Mouse (Mus musculus) midbrain, embryonic 14.5 days (tissue): ENCODE results near the gene Dlec1. TPM values are rescaled to one million over a fixed set of nuclear protein-coding genes. Genes with fewer than 3 reads are reported as not detected.

Experiments used
- ATAC-seq: fragments of 200-750 bp; cut with Nextera tagmentation; 2 replicates; pipeline ENCODE4 v1.8.0; 2017; ENCODE audit warnings: moderate number of reproducible peaks, moderate library complexity; ENCODE audit not compliant: low FRiP score, low TSS enrichment
- DNase-seq: peaks from one replicate; pipeline ENCODE4 v3.0.0-alpha.2; 2015
- H3K27ac ChIP-seq: fragments of 300-500 bp; sonication (generic); replicated peaks from 2 replicates; pipeline ENCODE4 v1.5.1; 2014; ENCODE audit warnings: mild to moderate bottlenecking, low read depth, low read length, moderate library complexity
- H3K27me3 ChIP-seq: fragments of 300-500 bp; sonication (generic); 2 replicates; pipeline ENCODE4 v1.6.1; 2014; ENCODE audit warnings: low read length, control low read depth, mixed read lengths; ENCODE audit not compliant: control insufficient read depth, insufficient read depth
- H3K36me3 ChIP-seq: fragments of 300-500 bp; sonication (generic); 2 replicates; pipeline ENCODE4 v1.6.1; 2014; ENCODE audit warnings: low read length, control low read depth; ENCODE audit not compliant: control insufficient read depth, insufficient read depth
- H3K4me1 ChIP-seq: fragments of 300-500 bp; sonication (generic); 2 replicates; pipeline ENCODE4 v1.6.1; 2014; ENCODE audit warnings: mild to moderate bottlenecking, antibody characterized with exemption, low read length, control low read depth; ENCODE audit not compliant: control insufficient read depth, insufficient read depth
- H3K4me2 ChIP-seq: fragments of 300-500 bp; sonication (generic); 2 replicates; pipeline ENCODE4 v1.6.1; 2014; ENCODE audit warnings: mild to moderate bottlenecking, low read length, moderate library complexity
- H3K4me3 ChIP-seq: fragments of 300-500 bp; sonication (generic); replicated peaks from 2 replicates; pipeline ENCODE4 v1.5.1; 2014; ENCODE audit warnings: low read depth, low read length
- H3K9ac ChIP-seq: fragments of 300-500 bp; sonication (generic); replicated peaks from 2 replicates; pipeline ENCODE4 v1.6.1; 2014; ENCODE audit warnings: mild to moderate bottlenecking, low read length, moderate library complexity
- H3K9me3 ChIP-seq: fragments of 300-500 bp; sonication (generic); 2 replicates; pipeline ENCODE4 v1.6.1; 2016; ENCODE audit warnings: low read length, control low read depth, mixed read lengths; ENCODE audit not compliant: control insufficient read depth
- WGBS: fragments of 180-500 bp; shearing (Covaris S2); extraction: QIAGEN DNeasy Blood & Tissue Kit; methylation state at CpG from one replicate; pipeline ENCODE4 v1.1.7; 2014; 5-methylcytosine and 5-hydroxymethylcytosine counted together
- polyA plus RNA-seq: library from polyadenylated mRNA; unstranded; fragments of >200 nt; fragmentation: Nextera tagmentation; extraction: Ambion mirVana; gene quantifications from 2 replicates; pipeline ENCODE4 v1.2.1, GENCODE M21; 2014

The Dlec1 gene
- polyA plus RNA-seq, 1 experiment from 2014 or later: 1.2 TPM

GRCm38 (mm10) chr9:119144696-119145095 is 42.4 kb downstream of the Dlec1 start:
- DNase-seq (peak; percentile 8), ATAC-seq (no peak)
- Histone ChIP-seq H3K27ac (no peak overlapping the region), H3K4me2 (no peak overlapping the region), H3K9me3 (no peaks in the 10 kb centered on the region), H3K36me3 (no peaks in the 10 kb centered on the region), H3K4me1 (no peaks in the 10 kb centered on the region), H3K9ac (no peak overlapping the region), H3K27me3 (no peaks in the 10 kb centered on the region), H3K4me3 (no peak overlapping the region)
- 82% methylated on average over 8 of the region's 8 CpGs for WGBS

GRCm38 (mm10) chr9:119145137-119145536 is 42.9 kb downstream of the Dlec1 start:
- Histone ChIP-seq H3K4me1 (no peaks in the 10 kb centered on the region), H3K36me3 (no peaks in the 10 kb centered on the region), H3K4me2 (no peak overlapping the region), H3K4me3 (no peak overlapping the region), H3K9ac (no peak overlapping the region), H3K27me3 (no peaks in the 10 kb centered on the region), H3K27ac (no peak overlapping the region), H3K9me3 (no peaks in the 10 kb centered on the region)
- ATAC-seq (no peak), DNase-seq (no peak)
- WGBS: 38% methylated on average over 10 of the region's 10 CpGs

- H3K4me2 ChIP-seq: no peak overlapping the region
- no peaks in the 10 kb centered on the region for H3K36me3 ChIP-seq
- WGBS: 53% methylated on average over 6 of the region's 6 CpGs
- DNase-seq (no peak), ATAC-seq (no peak)
- H3K9ac ChIP-seq: no peak overlapping the region
- no peak overlapping the region for H3K4me3 ChIP-seq
- no peaks in the 10 kb centered on the region for H3K4me1 ChIP-seq
- no peaks in the 10 kb centered on the region for H3K9me3 ChIP-seq
- no peak overlapping the region for H3K27ac ChIP-seq
- H3K27me3 ChIP-seq: no peaks in the 10 kb centered on the region
These were observed 43.4 kb downstream of the Dlec1 start for GRCm38 (mm10) chr9:119145638-119146037.

GRCm38 (mm10) chr9:119146098-119146770 is 44.0 kb downstream of the Dlec1 start:
- DNase-seq (no peak), ATAC-seq (no peak)
- Histone ChIP-seq H3K4me2 (no peak overlapping the region), H3K27ac (no peak overlapping the region), H3K4me3 (no peak overlapping the region), H3K9ac (no peak overlapping the region), H3K4me1 (no peaks in the 10 kb centered on the region), H3K36me3 (no peaks in the 10 kb centered on the region), H3K9me3 (no peaks in the 10 kb centered on the region), H3K27me3 (no peaks in the 10 kb centered on the region)
- 84% methylated on average over 13 of the region's 13 CpGs for WGBS

- no peaks in the 10 kb centered on the region for H3K9me3 ChIP-seq
- no peak overlapping the region for H3K9ac ChIP-seq
- H3K4me3 ChIP-seq: no peak overlapping the region
- H3K27ac ChIP-seq: no peak overlapping the region
- no peak overlapping the region for H3K4me2 ChIP-seq
- ATAC-seq (no peak), DNase-seq (peak; percentile 45)
- H3K4me1 ChIP-seq: no peaks in the 10 kb centered on the region
- H3K36me3 ChIP-seq: no peaks in the 10 kb centered on the region
- WGBS: 25% methylated on average over 5 of the region's 5 CpGs
- H3K27me3 ChIP-seq: no peaks in the 10 kb centered on the region
These were observed 47.3 kb downstream of the Dlec1 start for GRCm38 (mm10) chr9:119149601-119150000.

- H3K36me3 ChIP-seq: no peaks in the 10 kb centered on the region
- H3K27ac ChIP-seq: no peak overlapping the region
- H3K4me2 ChIP-seq: no peak overlapping the region
- no peak for DNase-seq
- peaks cover 5% of the 10 kb centered on the region; the same call in 1 of the 2 replicates for H3K27me3 ChIP-seq
- no peaks in the 10 kb centered on the region for H3K4me1 ChIP-seq
- H3K9me3 ChIP-seq: no peaks in the 10 kb centered on the region
- 84% methylated on average over 2 of the region's 2 CpGs for WGBS
- no peak overlapping the region for H3K9ac ChIP-seq
- no peak overlapping the region for H3K4me3 ChIP-seq
- ATAC-seq: no peak
These were observed 49.5 kb downstream of the Dlec1 start for GRCm38 (mm10) chr9:119151751-119152150.

- Histone ChIP-seq H3K4me2 (no peak overlapping the region), H3K36me3 (no peaks in the 10 kb centered on the region), H3K9ac (no peak overlapping the region), H3K4me1 (no peaks in the 10 kb centered on the region), H3K27me3 (peaks cover 5% of the 10 kb centered on the region; the same call in 1 of the 2 replicates), H3K4me3 (no peak overlapping the region), H3K27ac (no peak overlapping the region), H3K9me3 (no peaks in the 10 kb centered on the region)
- ATAC-seq (no peak), DNase-seq (no peak)
- 84% methylated on average over 8 of the region's 8 CpGs for WGBS
These were observed 53.1 kb downstream of the Dlec1 start for GRCm38 (mm10) chr9:119155416-119155815.

- 0 out of 2 replicates have a peak overlapping the region, but pooled peaks have one; percentile 43 for H3K4me3 ChIP-seq
- H3K27ac ChIP-seq: no peak overlapping the region
- H3K4me2 ChIP-seq: no peak overlapping the region
- no peak overlapping the region for H3K9ac ChIP-seq
- no peaks in the 10 kb centered on the region for H3K4me1 ChIP-seq
- no peaks in the 10 kb centered on the region for H3K9me3 ChIP-seq
- 62% methylated on average over 7 of the region's 7 CpGs for WGBS
- ATAC-seq (no peak), DNase-seq (no peak)
- no peaks in the 10 kb centered on the region for H3K36me3 ChIP-seq
- peaks cover 5% of the 10 kb centered on the region; the same call in 1 of the 2 replicates for H3K27me3 ChIP-seq
These were observed 53.5 kb downstream of the Dlec1 start for GRCm38 (mm10) chr9:119155826-119156225.
